Mouse (Mus musculus): ENCODE results near the gene Numb.

GRCm38 (mm10) chr12:83781640-83782278 lies 140.0 kb downstream of the Numb start:
- no peak for TF ChIP-seq CTCF (IDR thresholded peaks at IDR 0.05; ENCODE audit: low read depth, low read length)
- TF ChIP-seq TAL1 (conservative IDR thresholded peaks at IDR 0.05; ENCODE audit: low read depth, low read length): no peak
